16 mouse cellular contexts compared by ENCODE assay signal in the genomic region with DNA sequence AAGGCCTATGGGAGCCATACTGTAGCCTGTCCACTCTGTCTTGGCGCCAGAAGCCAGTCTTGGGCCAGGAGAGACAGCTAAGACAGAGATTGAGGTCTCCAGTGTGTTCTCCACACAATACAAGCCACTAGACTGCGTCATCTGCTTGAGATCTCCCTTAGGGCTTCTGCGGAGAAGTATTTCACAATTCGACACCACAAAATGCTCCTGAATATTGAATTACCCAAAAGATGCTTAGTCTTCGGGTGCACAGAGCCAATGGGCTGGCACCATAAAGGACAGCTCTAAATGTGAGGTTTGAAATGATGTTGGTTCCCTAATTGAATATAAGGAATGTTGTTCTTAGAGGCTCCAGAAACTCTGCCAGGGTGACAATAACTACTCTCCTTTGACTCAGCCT. TPM values are rescaled to one million over a fixed set of nuclear protein-coding genes. Genes with fewer than 3 reads are reported as not detected.
"Had no signal": no experiment of that assay in that cellular context is flagged by ENCODE, and none has a peak within 500 bp of the region (broad histone marks: within the 10 kb centered on the region; RNA-seq: fewer than 3 reads in every experiment).

No protein-coding gene starts in this region.

- H3K27ac ChIP-seq: neural tube, embryonic 12.5 days; neural tube, embryonic 13.5 days; stomach, embryonic 15.5 days had no signal

- H3K4me1 ChIP-seq: stomach, embryonic 15.5 days had no signal

- H3K4me2 ChIP-seq: neural tube, embryonic 12.5 days; neural tube, embryonic 13.5 days; stomach, embryonic 15.5 days had no signal

- DNase-seq: retina, postnatal 1 day; right cerebral cortex, adult 18-20 months; right cerebral cortex, postnatal 14 days; right cerebral cortex, postnatal 25 days; right cerebral cortex, postnatal 4 days; spleen, adult 18-20 months; thymus, adult 18-20 months; thymus, adult 2 months; thymus, postnatal 14 days; thymus, postnatal 25 days; thymus, postnatal 36 days; thymus, postnatal 4 days had no signal

- H3K27me3 ChIP-seq: neural tube, embryonic 12.5 days; stomach, embryonic 15.5 days had no signal

- H3K36me3 ChIP-seq: neural tube, embryonic 12.5 days; neural tube, embryonic 13.5 days; stomach, embryonic 15.5 days had no signal

- H3K4me3 ChIP-seq: neural tube, embryonic 12.5 days; neural tube, embryonic 13.5 days; stomach, embryonic 15.5 days had no signal

- H3K9ac ChIP-seq: neural tube, embryonic 12.5 days; neural tube, embryonic 13.5 days; stomach, embryonic 15.5 days had no signal

- H3K9me3 ChIP-seq: neural tube, embryonic 12.5 days; neural tube, embryonic 13.5 days; stomach, embryonic 15.5 days had no signal

RNA-seq across cellular contexts. Expression of a gene that starts 49.5 kb away (rescaled TPM):
- total RNA-seq: neutrophil, adult 5-6 weeks had no signal
